Mouse (Mus musculus): Measurements from ENCODE around the gene Dazap2. TPM values are rescaled to one million over a fixed set of nuclear protein-coding genes. Genes with fewer than 3 reads are reported as not detected.

Gene Dazap2
- total and polyA plus RNA-seq, 3 experiments = 100 to 341 (median 233) TPM

DNA sequence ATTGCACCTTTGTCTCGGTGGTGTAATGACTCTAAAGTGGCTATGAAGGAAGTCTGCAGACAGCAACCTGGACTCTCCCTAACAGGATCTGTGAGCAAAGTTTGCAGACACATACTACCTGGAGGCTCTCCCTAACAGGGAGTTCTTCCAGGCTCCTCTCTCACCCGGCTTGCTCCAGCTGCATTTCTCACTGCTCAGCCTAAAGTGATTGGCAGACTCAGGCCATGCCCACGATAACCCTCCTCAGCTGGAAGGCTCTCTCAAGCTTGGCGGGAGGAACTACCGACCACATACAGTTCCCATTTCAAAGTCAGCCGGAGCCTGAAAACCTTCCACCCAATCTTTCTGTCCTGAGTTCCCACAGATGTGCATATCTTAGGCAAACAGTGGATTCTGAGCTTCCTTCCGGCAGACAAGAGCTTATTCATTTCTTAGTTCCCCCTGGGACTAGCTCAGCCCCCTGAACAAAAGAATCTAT lies 51.1 kb downstream of the Dazap2 start:
- Histone ChIP-seq H3K27me3 (ENCODE audit: control insufficient read depth in 1 of 2, insufficient read depth in 2 of 2, low read length in 2 of 2) (no peaks in the 10 kb centered on the region), H3K36me3 (ENCODE audit: control insufficient read depth in 1 of 2, insufficient read depth in 2 of 2, low read length in 2 of 2) (peaks cover 0 to 37% of the 10 kb centered on the region in 2 experiments; a peak in 3 of 4 replicates), H3K9ac (ENCODE audit: control insufficient read depth, low read depth, low read length, poor library complexity, severe bottlenecking) (peak overlapping the region; percentile 75), H3K4me1 (ENCODE audit: control insufficient read depth in 1 of 2, insufficient read depth in 2 of 2, low read length in 2 of 2) (peaks cover 26 to 45% of the 10 kb centered on the region in 2 experiments), H3K79me2 (ENCODE audit: control insufficient read depth, insufficient read depth, low read length, poor library complexity) (peaks cover 38% of the 10 kb centered on the region), H3K4me3 (ENCODE audit: control insufficient read depth in 1 of 2, insufficient read depth in 1 of 2, low read depth in 2 of 2, low read length in 2 of 2) (peak overlapping the region; percentile 70 to 90), H3K27ac (ENCODE audit: control insufficient read depth, low read depth, low read length) (peak overlapping the region; percentile 79), H3K9me3 (replicated peaks; ENCODE audit: insufficient read depth, low read length) (no peaks in the 10 kb centered on the region)
- DNase-seq (ENCODE audit: low read depth, low spot score) = peak; percentile 96
- peak; percentile 50; the same call in 1 of the 2 replicates for TF ChIP-seq MAX (IDR thresholded peaks at IDR 0.05; ENCODE audit: low read length)
- TF ChIP-seq E2F4 (IDR thresholded peaks at IDR 0.05; ENCODE audit: borderline replicate concordance, low read depth, low read length) = peak; percentile 92
- TF ChIP-seq ZC3H11A (IDR thresholded peaks at IDR 0.05; ENCODE audit: low read depth, low read length) = no peak
- peak; percentile 22; the same call in 1 of the 2 replicates for TF ChIP-seq MYC (IDR thresholded peaks at IDR 0.05; ENCODE audit: low read depth, low read length)
- peak; percentile 86 to 92 for TF ChIP-seq EP300 (IDR thresholded peaks at IDR 0.05; ENCODE audit: low read depth in 1 of 2, low read length in 2 of 2)
- TF ChIP-seq POLR2AphosphoS5 (IDR thresholded peaks at IDR 0.05; ENCODE audit: borderline replicate concordance, low read depth, low read length) = no peak
- TF ChIP-seq SMC3 (IDR thresholded peaks at IDR 0.05; ENCODE audit: low read depth, low read length) = no peak
- TF ChIP-seq ZKSCAN1 (IDR thresholded peaks at IDR 0.05; ENCODE audit: low read depth, low read length) = no peak
- no peak for TF ChIP-seq KAT2A (conservative IDR thresholded peaks at IDR 0.05; ENCODE audit: low read depth, low read length)
- TF ChIP-seq JUND (IDR thresholded peaks at IDR 0.05; ENCODE audit: low read depth, low read length) = no peak
- TF ChIP-seq POLR2AphosphoS2 (IDR thresholded peaks at IDR 0.05; ENCODE audit: low read length) = 0 out of 2 replicates have a peak, but pooled peaks have one; percentile 23
- peak; percentile 18; the same call in 1 of the 2 replicates for TF ChIP-seq MAZ (IDR thresholded peaks at IDR 0.05; ENCODE audit: low read depth, low read length)
- no peak for TF ChIP-seq CHD2 (IDR thresholded peaks at IDR 0.05; ENCODE audit: low read length)
- no peak for TF ChIP-seq GABPA (IDR thresholded peaks at IDR 0.05; ENCODE audit: low read depth, low read length)
- TF ChIP-seq MXI1 (IDR thresholded peaks at IDR 0.05; ENCODE audit: low read depth, low read length) = peak; percentile 40; the same call in 1 of the 2 replicates
- TF ChIP-seq ETS1 (IDR thresholded peaks at IDR 0.05; ENCODE audit: low read depth, low read length) = peak; percentile 96
- no peak for TF ChIP-seq USF1 (IDR thresholded peaks at IDR 0.05; ENCODE audit: low read depth, low read length)
- no peak; the same call in 1 of the 2 replicates for TF ChIP-seq NELFE (IDR thresholded peaks at IDR 0.05; ENCODE audit: low read depth, low read length)
- peak; percentile 93 for TF ChIP-seq SIN3A (IDR thresholded peaks at IDR 0.05; ENCODE audit: low read length)
- TF ChIP-seq ZNF384 (IDR thresholded peaks at IDR 0.05; ENCODE audit: low read depth, low read length) = no peak
- no peak for TF ChIP-seq BHLHE40 (IDR thresholded peaks at IDR 0.05; ENCODE audit: borderline replicate concordance, low read depth, low read length)
- peak; percentile 91 for TF ChIP-seq GATA1 (IDR thresholded peaks at IDR 0.05; ENCODE audit: low read depth, low read length)
- TF ChIP-seq CTCF (IDR thresholded peaks at IDR 0.05 in 2 of 3, conservative IDR thresholded peaks at IDR 0.05 in 1 of 3; ENCODE audit: control insufficient read depth in 1 of 3, insufficient read depth in 1 of 3, low read depth in 2 of 3, low read length in 3 of 3, poor library complexity in 1 of 3, severe bottlenecking in 1 of 3) = no peak
- peak; percentile 87 for TF ChIP-seq RCOR1 (IDR thresholded peaks at IDR 0.05; ENCODE audit: low read depth, low read length)
- no peak for TF ChIP-seq NRF1 (IDR thresholded peaks at IDR 0.05; ENCODE audit: insufficient read depth, low read depth, low read length, poor library complexity, severe bottlenecking)
- peak; percentile 77 for TF ChIP-seq TBP (IDR thresholded peaks at IDR 0.05; ENCODE audit: low read depth, low read length)
- TF ChIP-seq USF2 (IDR thresholded peaks at IDR 0.05; ENCODE audit: borderline replicate concordance in 1 of 2, insufficient read depth in 1 of 2, low read depth in 1 of 2, low read length in 2 of 2) = no peak
- TF ChIP-seq POLR2A (IDR thresholded peaks at IDR 0.05; ENCODE audit: control insufficient read depth in 1 of 2, insufficient read depth in 1 of 2, low read depth in 1 of 2, low read length in 2 of 2, poor library complexity in 1 of 2) = peak in 1 of 2 experiments; percentile 49; a peak in 1 of 4 replicates
- peak; percentile 91 for TF ChIP-seq TAL1 (IDR thresholded peaks at IDR 0.05; ENCODE audit: low read length)
- TF ChIP-seq CHD1 (IDR thresholded peaks at IDR 0.05; ENCODE audit: low read depth, low read length) = no peak; the same call in 1 of the 2 replicates
- TF ChIP-seq MEF2A (IDR thresholded peaks at IDR 0.05; ENCODE audit: extremely low read depth, insufficient replicate concordance, low read depth, low read length, poor library complexity, severe bottlenecking) = no peak
- no peak for TF ChIP-seq UBTF (IDR thresholded peaks at IDR 0.05; ENCODE audit: borderline replicate concordance, insufficient read depth, low read depth, low read length)
- no peak for TF ChIP-seq MYB (IDR thresholded peaks at IDR 0.05; ENCODE audit: low read depth, low read length)
- peak; percentile 93 for TF ChIP-seq TCF12 (IDR thresholded peaks at IDR 0.05; ENCODE audit: low read depth, low read length)

All from MEL (cell line).